Mouse (Mus musculus): ENCODE measurements around the gene Ahnak.

Ahnak gene

GRCm38 (mm10) chr19:8989066-8989566 is at the start of gene Ahnak:
Ahnak (plus strand) TSS chr19:8989284.
- peak; percentile 81 for DNase-seq (ENCODE audit: low read depth, low spot score)

- peak; percentile 77 for DNase-seq (ENCODE audit: low read depth, low spot score)
These were observed 48.5 kb upstream of the Ahnak start for GRCm38 (mm10) chr19:8940526-8941133.

- DNase-seq (ENCODE audit: low read depth, low spot score): no peak
These were observed 48.0 kb upstream of the Ahnak start for GRCm38 (mm10) chr19:8941136-8941514.

- DNase-seq (ENCODE audit: low read depth, low spot score): peak; percentile 98
These were observed 47.4 kb upstream of the Ahnak start, which contains the start of gene Mta2 for GRCm38 (mm10) chr19:8941515-8942217. Mta2 (plus strand) TSS chr19:8941875.

GRCm38 (mm10) chr19:8942276-8942964 is 46.7 kb upstream of the Ahnak start:
- peak; percentile 63 for DNase-seq (ENCODE audit: low read depth, low spot score)

GRCm38 (mm10) chr19:8943047-8943446 is 46.0 kb upstream of the Ahnak start:
- no peak for DNase-seq (ENCODE audit: low read depth, low spot score)

- DNase-seq (ENCODE audit: low read depth, low spot score): no peak
These were observed 45.0 kb upstream of the Ahnak start for GRCm38 (mm10) chr19:8944062-8944461.

- DNase-seq (ENCODE audit: low read depth, low spot score): peak; percentile 93
These were observed 44.3 kb upstream of the Ahnak start for GRCm38 (mm10) chr19:8944750-8945149.

GRCm38 (mm10) chr19:8945251-8945650 is 43.8 kb upstream of the Ahnak start:
- DNase-seq (ENCODE audit: low read depth, low spot score): no peak

GRCm38 (mm10) chr19:8946929-8947328 is 42.2 kb upstream of the Ahnak start:
- no peak for DNase-seq (ENCODE audit: low read depth, low spot score)

GRCm38 (mm10) chr19:8950190-8950589 is 38.9 kb upstream of the Ahnak start:
- DNase-seq (ENCODE audit: low read depth, low spot score): no peak

GRCm38 (mm10) chr19:8952241-8952640 is 36.8 kb upstream of the Ahnak start:
- DNase-seq (ENCODE audit: low read depth, low spot score): no peak

- peak; percentile 98 for DNase-seq (ENCODE audit: low read depth, low spot score)
These were observed 35.7 kb upstream of the Ahnak start, which contains the start of gene Tut1 for GRCm38 (mm10) chr19:8953135-8954039. Tut1 (plus strand) TSS chr19:8953847.

- DNase-seq (ENCODE audit: low read depth, low spot score): no peak
These were observed 34.9 kb upstream of the Ahnak start for GRCm38 (mm10) chr19:8954171-8954570.

GRCm38 (mm10) chr19:8962256-8962655 is 26.8 kb upstream of the Ahnak start:
- no peak for DNase-seq (ENCODE audit: low read depth, low spot score)

- no peak for DNase-seq (ENCODE audit: low read depth, low spot score)
These were observed 24.0 kb upstream of the Ahnak start for GRCm38 (mm10) chr19:8965075-8965474.

GRCm38 (mm10) chr19:8965771-8966170 is 23.3 kb upstream of the Ahnak start:
- DNase-seq (ENCODE audit: low read depth, low spot score): no peak

- no peak for DNase-seq (ENCODE audit: low read depth, low spot score)
These were observed 22.9 kb upstream of the Ahnak start for GRCm38 (mm10) chr19:8966198-8966589.

GRCm38 (mm10) chr19:8966590-8967372 is 22.3 kb upstream of the Ahnak start, which contains the start of gene Eef1g:
Eef1g (plus strand) TSS chr19:8967041.
- peak; percentile 100 for DNase-seq (ENCODE audit: low read depth, low spot score)

GRCm38 (mm10) chr19:8967373-8967743 is 21.7 kb upstream of the Ahnak start:
- no peak for DNase-seq (ENCODE audit: low read depth, low spot score)

- no peak for DNase-seq (ENCODE audit: low read depth, low spot score)
These were observed 21.2 kb upstream of the Ahnak start for GRCm38 (mm10) chr19:8967893-8968292.
